Mouse (Mus musculus): Measurements from ENCODE around the gene Plcb4.

- TF ChIP-seq KAT2A (IDR thresholded peaks at IDR 0.05; ENCODE audit: insufficient replicate concordance, low read length) (no peak), ZC3H11A (IDR thresholded peaks at IDR 0.05; ENCODE audit: low read depth, low read length) (no peak), CTCF (conservative IDR thresholded peaks at IDR 0.05 in 1 of 2, IDR thresholded peaks at IDR 0.05 in 1 of 2; ENCODE audit: low read depth in 2 of 2, low read length in 2 of 2) (no peak), EP300 (IDR thresholded peaks at IDR 0.05; ENCODE audit: low read length) (no peak), NELFE (IDR thresholded peaks at IDR 0.05; ENCODE audit: low read depth, low read length) (no peak), MYC (IDR thresholded peaks at IDR 0.05; ENCODE audit: low read depth, low read length) (no peak)
Measured at GRCm38 (mm10) chr2:135723387-135723786, 64.6 kb downstream of the Plcb4 start.

Data from CH12.LX (cell line).